Mouse (Mus musculus) kidney, adult 2 months (tissue): ENCODE results near the gene Btbd1. TPM values are rescaled to one million over a fixed set of nuclear protein-coding genes. Genes with fewer than 3 reads are reported as not detected.

ENCODE experiments used
- DNase-seq: peaks from one replicate; pipeline ENCODE4 v3.0.0; 2021
- H3K27ac ChIP-seq: fragments of 200-500 bp; 2 replicates; pipeline ENCODE4 v1.5.1; 2012; ENCODE audit warnings: low read depth, low read length, control low read depth, inconsistent platforms; ENCODE audit not compliant: insufficient read depth
- H3K27me3 ChIP-seq: fragments of 200-500 bp; replicated peaks from 2 replicates; pipeline ENCODE4 v1.6.1; 2012; ENCODE audit warnings: mild to moderate bottlenecking, moderate library complexity, low read length, inconsistent platforms; ENCODE audit not compliant: control insufficient read depth, insufficient read depth
- H3K36me3 ChIP-seq: fragments of 200-500 bp; 2 replicates; pipeline ENCODE4 v1.6.1; 2012; ENCODE audit warnings: mild to moderate bottlenecking, moderate library complexity, low read length, inconsistent platforms; ENCODE audit not compliant: control insufficient read depth, insufficient read depth
- H3K4me1 ChIP-seq: fragments of 200-500 bp; 2 replicates; pipeline ENCODE4 v1.6.1; 2011; ENCODE audit warnings: low read length; ENCODE audit not compliant: control insufficient read depth, insufficient read depth
- H3K4me3 ChIP-seq: fragments of 200-500 bp; 2 replicates; pipeline ENCODE4 v1.5.1; 2011; ENCODE audit warnings: mild to moderate bottlenecking, low read depth, low read length, control low read depth; ENCODE audit not compliant: insufficient read depth
- CTCF ChIP-seq: fragments of 200-500 bp; conservative IDR thresholded peaks from 2 replicates; pipeline ENCODE4 v1.5.1; 2011; ENCODE audit warnings: low read depth, mild to moderate bottlenecking, control low read depth, low read length, moderate library complexity, mixed read lengths; ENCODE audit not compliant: insufficient read depth, insufficient read length
- POLR2A ChIP-seq: fragments of 200-500 bp; IDR thresholded peaks from one replicate; pipeline ENCODE4 v1.6.1; 2011; ENCODE audit warnings: low read depth, low read length, control low read depth
- WGBS: fragments of 180-500 bp; shearing (Covaris S2); methylation state at CpG from one replicate; pipeline ENCODE4 v1.1.7; 2018; 5-methylcytosine and 5-hydroxymethylcytosine counted together
- polyA plus RNA-seq: library from polyadenylated mRNA; depleted of rRNA; stranded (reverse); fragments of >200 nt; gene quantifications from 2 replicates; pipeline ENCODE4 v1.2.3, GENCODE M21; 2012; rRNA removed

The Btbd1 gene
- polyA plus RNA-seq, 1 experiment, result 28.1 TPM

- Histone ChIP-seq H3K27me3 (no peaks in the 10 kb centered on the region), H3K36me3 (no peaks in the 10 kb centered on the region), H3K27ac (no peak overlapping the region), H3K4me1 (no peaks in the 10 kb centered on the region), H3K4me3 (no peak overlapping the region)
- TF ChIP-seq POLR2A, result no peak
- DNase-seq, result no peak
- WGBS, result 79% methylated on average over 3 of the region's 3 CpGs
Measured at GRCm38 (mm10) chr7:81747956-81748355, 81.3 kb downstream of the Btbd1 start.

- no peak overlapping the region for H3K27ac ChIP-seq
- no peak overlapping the region for H3K4me3 ChIP-seq
- no peaks in the 10 kb centered on the region for H3K4me1 ChIP-seq
- TF ChIP-seq CTCF, result peak; percentile 66
- TF ChIP-seq POLR2A, result no peak
- H3K27me3 ChIP-seq, result no peaks in the 10 kb centered on the region
- H3K36me3 ChIP-seq, result no peaks in the 10 kb centered on the region
- DNase-seq, result peak; percentile 14
- 63% methylated on average over 4 of the region's 4 CpGs for WGBS
Measured at GRCm38 (mm10) chr7:81744145-81744544, 85.1 kb downstream of the Btbd1 start.

Other genes with a start within 250 kb of the Btbd1 start
- gene Homer2, start 121.9 kb downstream of the Btbd1 start, polyA plus RNA-seq, result 0.96 and 1.1 TPM in 2 replicates
- 14.7 and 23.8 TPM in 2 replicates for gene Ramac, start 66.5 kb downstream of the Btbd1 start, polyA plus RNA-seq
- 36.8 and 40.3 TPM in 2 replicates for gene 3110040N11Rik, start 40.0 kb downstream of the Btbd1 start, polyA plus RNA-seq
- gene Gm10160, start 26.4 kb upstream of the Btbd1 start, polyA plus RNA-seq, result not detected in 2 replicates
- 16.8 and 17.0 TPM in 2 replicates for gene Tm6sf1, start 29.6 kb upstream of the Btbd1 start, polyA plus RNA-seq
- 1.5 TPM in 2 replicates for gene Hdgfl3, start 105.0 kb upstream of the Btbd1 start, polyA plus RNA-seq
- 0.05 and 0.11 TPM in 2 replicates for gene Bnc1, start 162.9 kb upstream of the Btbd1 start, polyA plus RNA-seq